Mouse (Mus musculus): ENCODE data around the gene Itpr2. TPM values are rescaled to one million over a fixed set of nuclear protein-coding genes. Genes with fewer than 3 reads are reported as not detected.
"Not testable (repeated sequence)": the region's sequence is repeated elsewhere in the genome, so short reads cannot be mapped to it uniquely, and the experiment has no call there.

The Itpr2 gene
- total RNA-seq, 2 experiments from 2014 or later, result 8.6 to 10.1 TPM

GRCm38 (mm10) chr6:146476865-146477264 lies 25.2 kb downstream of the Itpr2 start:
- ATAC-seq (replicated peaks; ENCODE audit: low FRiP score, low TSS enrichment, poor library complexity, severe bottlenecking), result no peak

- no peak for ATAC-seq (replicated peaks; ENCODE audit: low FRiP score, low TSS enrichment, poor library complexity, severe bottlenecking)
Measured at GRCm38 (mm10) chr6:146474166-146474565, 27.9 kb downstream of the Itpr2 start.

GRCm38 (mm10) chr6:146473216-146473955 lies 28.6 kb downstream of the Itpr2 start:
- no peak for ATAC-seq (replicated peaks; ENCODE audit: low FRiP score, low TSS enrichment, poor library complexity, severe bottlenecking)

GRCm38 (mm10) chr6:146470378-146470777 lies 31.6 kb downstream of the Itpr2 start:
- ATAC-seq (replicated peaks; ENCODE audit: low FRiP score, low TSS enrichment, poor library complexity, severe bottlenecking), result no peak

- no peak for ATAC-seq (replicated peaks; ENCODE audit: low FRiP score, low TSS enrichment, poor library complexity, severe bottlenecking)
Measured at GRCm38 (mm10) chr6:146469936-146470335, 32.1 kb downstream of the Itpr2 start.

- no peak for ATAC-seq (replicated peaks; ENCODE audit: low FRiP score, low TSS enrichment, poor library complexity, severe bottlenecking)
Measured at GRCm38 (mm10) chr6:146468361-146468760, 33.7 kb downstream of the Itpr2 start.

GRCm38 (mm10) chr6:146464645-146465042 lies 37.4 kb downstream of the Itpr2 start:
- not testable (repeated sequence) for ATAC-seq (replicated peaks; ENCODE audit: low FRiP score, low TSS enrichment, poor library complexity, severe bottlenecking)

GRCm38 (mm10) chr6:146464014-146464644 lies 37.9 kb downstream of the Itpr2 start:
- no peak for ATAC-seq (replicated peaks; ENCODE audit: low FRiP score, low TSS enrichment, poor library complexity, severe bottlenecking)

- ATAC-seq (replicated peaks; ENCODE audit: low FRiP score, low TSS enrichment, poor library complexity, severe bottlenecking), result no peak
Measured at GRCm38 (mm10) chr6:146460936-146461335, 41.1 kb downstream of the Itpr2 start.

GRCm38 (mm10) chr6:146458436-146458835 lies 43.6 kb downstream of the Itpr2 start:
- ATAC-seq (replicated peaks; ENCODE audit: low FRiP score, low TSS enrichment, poor library complexity, severe bottlenecking), result no peak

- no peak for ATAC-seq (replicated peaks; ENCODE audit: low FRiP score, low TSS enrichment, poor library complexity, severe bottlenecking)
Measured at GRCm38 (mm10) chr6:146456741-146457140, 45.3 kb downstream of the Itpr2 start.

GRCm38 (mm10) chr6:146454520-146455511 lies 47.2 kb downstream of the Itpr2 start:
- peak; percentile 83 for ATAC-seq (replicated peaks; ENCODE audit: low FRiP score, low TSS enrichment, poor library complexity, severe bottlenecking)

GRCm38 (mm10) chr6:146452474-146452873 lies 49.5 kb downstream of the Itpr2 start:
- peak; percentile 54 for ATAC-seq (replicated peaks; ENCODE audit: low FRiP score, low TSS enrichment, poor library complexity, severe bottlenecking)

GRCm38 (mm10) chr6:146446032-146446704 lies 55.9 kb downstream of the Itpr2 start:
- ATAC-seq (replicated peaks; ENCODE audit: low FRiP score, low TSS enrichment, poor library complexity, severe bottlenecking), result no peak

- 0 out of 2 replicates have a peak, but pooled peaks have one; percentile 22 for ATAC-seq (replicated peaks; ENCODE audit: low FRiP score, low TSS enrichment, poor library complexity, severe bottlenecking)
Measured at GRCm38 (mm10) chr6:146439826-146440225, 62.2 kb downstream of the Itpr2 start.

- ATAC-seq (replicated peaks; ENCODE audit: low FRiP score, low TSS enrichment, poor library complexity, severe bottlenecking), result no peak
Measured at GRCm38 (mm10) chr6:146439071-146439818, 62.8 kb downstream of the Itpr2 start.

GRCm38 (mm10) chr6:146438057-146438456 lies 64.0 kb downstream of the Itpr2 start:
- no peak for ATAC-seq (replicated peaks; ENCODE audit: low FRiP score, low TSS enrichment, poor library complexity, severe bottlenecking)

GRCm38 (mm10) chr6:146436916-146437496 lies 65.0 kb downstream of the Itpr2 start:
- 0 out of 2 replicates have a peak, but pooled peaks have one; percentile 11 for ATAC-seq (replicated peaks; ENCODE audit: low FRiP score, low TSS enrichment, poor library complexity, severe bottlenecking)
